Mouse (Mus musculus) thymus, adult 2 months (tissue): ENCODE measurements around the gene Sema4a.

ENCODE experiments used
- CTCF ChIP-seq: fragments of 200-500 bp; IDR thresholded peaks from 2 replicates; pipeline ENCODE4 v1.5.1; 2012; ENCODE audit warnings: mild to moderate bottlenecking, control low read depth, low read length, moderate library complexity, borderline replicate concordance; ENCODE audit not compliant: control insufficient read depth, poor library complexity, insufficient read depth; ENCODE audit errors: extremely low read depth
- POLR2A ChIP-seq: fragments of 200-500 bp; IDR thresholded peaks from 2 replicates; pipeline ENCODE4 v1.6.1; 2012; ENCODE audit warnings: mild to moderate bottlenecking, low read length, control low read depth, moderate library complexity; ENCODE audit not compliant: control insufficient read depth, poor library complexity, insufficient read depth; ENCODE audit errors: extremely low read depth

DNA sequence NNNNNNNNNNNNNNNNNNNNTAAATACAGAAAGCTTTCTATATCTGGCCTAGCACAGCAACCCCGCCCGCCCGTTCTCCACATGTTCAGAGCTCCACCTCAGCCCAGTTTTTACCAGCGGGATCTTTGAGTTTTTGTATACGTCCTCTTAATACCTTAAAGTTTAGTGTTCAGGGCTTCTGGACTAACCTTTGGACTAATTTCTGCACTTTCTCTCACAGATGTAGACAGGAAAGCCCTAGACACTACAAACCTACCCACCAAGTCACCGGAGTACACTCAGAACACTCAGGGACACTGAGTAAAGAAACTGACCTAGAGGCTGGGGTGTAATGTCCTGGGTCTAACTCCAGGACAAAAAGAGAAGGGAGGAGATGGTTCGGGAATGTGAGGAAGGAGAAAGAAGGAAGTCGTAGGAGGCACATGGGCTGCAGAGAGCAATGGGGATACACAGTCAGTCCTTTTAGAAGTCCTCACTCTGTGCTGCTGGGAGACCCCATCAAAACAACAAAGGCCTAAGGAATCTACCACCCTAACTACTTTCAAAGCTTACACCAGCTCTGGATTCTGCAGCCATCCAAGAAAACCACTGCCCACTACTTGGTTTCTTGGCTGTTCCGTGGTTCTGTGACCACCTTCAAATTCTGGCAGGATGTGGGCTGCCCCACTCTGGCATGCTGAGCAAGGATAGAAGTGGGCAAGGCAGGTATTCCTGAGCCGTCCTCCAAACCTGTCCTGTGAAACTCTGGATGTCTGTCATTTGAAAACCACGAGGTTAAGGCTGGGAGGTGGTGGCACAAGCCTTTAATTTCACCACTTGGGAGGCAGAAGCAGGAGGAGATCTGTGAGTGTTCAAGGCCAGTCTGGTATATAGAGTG lies 33.0 kb upstream of the Sema4a start:
- no peak for TF ChIP-seq CTCF
- TF ChIP-seq POLR2A: no peak
